Mouse (Mus musculus) neural tube, embryonic 13.5 days (tissue): ENCODE data around the gene Pla2g3. TPM values are rescaled to one million over a fixed set of nuclear protein-coding genes. Genes with fewer than 3 reads are reported as not detected.

Experiments used
- ATAC-seq: fragments of 200-750 bp; cut with Nextera tagmentation; 2 replicates; pipeline ENCODE4 v1.8.0; 2017; ENCODE audit warnings: low read depth, mild to moderate bottlenecking, moderate TSS enrichment, moderate library complexity
- H3K27ac ChIP-seq: fragments of 300-500 bp; sonication (generic); replicated peaks from 2 replicates; pipeline ENCODE4 v1.5.1; 2015; ENCODE audit warnings: moderate library complexity, mild to moderate bottlenecking, inconsistent platforms
- H3K27me3 ChIP-seq: fragments of 300-500 bp; sonication (generic); 2 replicates; pipeline ENCODE4 v1.6.1; 2015; ENCODE audit warnings: mild to moderate bottlenecking, inconsistent platforms
- H3K36me3 ChIP-seq: fragments of 300-500 bp; sonication (generic); 2 replicates; pipeline ENCODE4 v1.6.1; 2015; ENCODE audit warnings: mild to moderate bottlenecking, inconsistent platforms
- H3K4me1 ChIP-seq: fragments of 300-500 bp; sonication (generic); replicated peaks from 2 replicates; pipeline ENCODE4 v1.6.1; 2015; ENCODE audit warnings: inconsistent platforms
- H3K4me2 ChIP-seq: fragments of 300-500 bp; sonication (generic); 2 replicates; pipeline ENCODE4 v1.6.1; 2015; ENCODE audit warnings: inconsistent platforms, mild to moderate bottlenecking, moderate library complexity
- H3K4me3 ChIP-seq: fragments of 300-500 bp; sonication (generic); 2 replicates; pipeline ENCODE4 v1.5.1; 2015; ENCODE audit warnings: mild to moderate bottlenecking, inconsistent platforms
- H3K9ac ChIP-seq: fragments of 300-500 bp; sonication (generic); 2 replicates; pipeline ENCODE4 v1.6.1; 2015; ENCODE audit warnings: moderate library complexity, mild to moderate bottlenecking, inconsistent platforms
- H3K9me3 ChIP-seq: fragments of 300-500 bp; sonication (generic); 2 replicates; pipeline ENCODE4 v1.6.1; 2016; ENCODE audit warnings: inconsistent platforms
- WGBS: fragments of 180-500 bp; shearing (Covaris S2); methylation state at CpG from one replicate; pipeline ENCODE4 v1.1.7; 2015; 5-methylcytosine and 5-hydroxymethylcytosine counted together
- polyA plus RNA-seq: library from polyadenylated mRNA; unstranded; fragments of >200 nt; fragmentation: Nextera tagmentation; extraction: Ambion mirVana; gene quantifications from 2 replicates; pipeline ENCODE4 v1.2.1, GENCODE M21; 2015

The Pla2g3 gene
- polyA plus RNA-seq, 1 experiment from 2014 or later = 0.61 TPM

DNA sequence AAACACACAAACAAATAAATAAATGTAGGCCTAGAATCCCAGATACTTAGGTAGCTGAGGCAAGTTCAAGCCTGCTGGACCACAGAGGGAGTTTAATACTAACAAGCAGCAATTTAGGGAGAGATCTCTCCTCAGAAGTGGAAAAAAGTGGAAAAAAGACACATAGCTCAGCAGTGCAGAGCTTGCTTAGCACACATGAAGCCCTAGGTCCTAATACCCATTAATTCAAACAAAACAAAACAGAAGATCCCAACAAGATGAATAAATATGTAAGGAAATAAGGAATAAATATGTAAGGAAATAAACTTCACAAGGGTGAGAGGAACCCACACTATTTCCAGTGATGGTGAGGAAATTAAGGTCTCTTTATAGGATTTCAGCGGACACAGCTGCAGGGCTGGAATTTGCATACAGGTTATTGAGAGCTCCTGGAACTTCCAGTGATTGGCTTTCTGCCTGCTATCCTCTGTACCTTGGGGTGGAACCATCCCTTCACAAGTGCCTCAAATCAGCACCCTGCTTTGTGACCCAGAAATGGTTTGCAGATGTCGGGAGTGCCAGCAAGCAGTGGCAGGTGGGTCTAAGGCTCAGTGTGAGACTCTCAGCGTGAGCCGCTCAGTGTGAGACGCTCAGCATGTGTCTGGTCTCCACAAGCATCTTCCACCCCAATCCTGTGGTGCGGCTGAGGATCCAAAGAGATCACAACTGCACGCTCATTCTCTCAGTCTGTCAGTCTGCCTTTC lies 35.9 kb downstream of the Pla2g3 start:
- 89% methylated on average over 7 of the region's 7 CpGs for WGBS
- H3K36me3 ChIP-seq = 0 out of 2 replicates have a peak, but pooled peaks cover 17% of the 10 kb centered on the region

DNA sequence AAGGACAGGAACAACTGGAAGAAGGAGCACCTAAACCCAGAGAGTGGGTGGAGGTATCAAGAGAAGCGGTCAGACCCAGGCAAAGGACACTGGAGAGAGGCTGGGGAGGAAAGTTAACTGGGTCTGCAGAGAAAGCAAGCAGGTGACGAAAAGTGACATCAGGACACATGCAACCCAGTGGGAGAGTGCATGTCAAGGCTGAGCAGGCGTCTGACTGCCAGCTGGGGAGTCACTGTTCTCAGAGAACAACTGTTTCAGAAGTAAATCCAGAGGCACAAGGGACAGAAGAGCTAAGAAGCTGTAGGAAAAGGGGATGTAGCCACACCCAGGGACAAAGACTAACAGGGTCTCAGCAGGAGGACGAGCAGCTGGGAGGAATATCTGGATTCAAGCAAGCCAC lies 37.5 kb downstream of the Pla2g3 start:
- no peak overlapping the region for H3K27ac ChIP-seq
- H3K27me3 ChIP-seq = no peaks in the 10 kb centered on the region
- no peak overlapping the region for H3K9ac ChIP-seq
- 92% methylated on average over 4 of the region's 4 CpGs for WGBS
- no peaks in the 10 kb centered on the region for H3K4me1 ChIP-seq
- ATAC-seq = no peak
- no peak overlapping the region for H3K4me2 ChIP-seq
- H3K4me3 ChIP-seq = no peak overlapping the region
- no peaks in the 10 kb centered on the region for H3K9me3 ChIP-seq
- H3K36me3 ChIP-seq = peaks cover 20% of the 10 kb centered on the region; the same call in 1 of the 2 replicates

More for the DNA sequence above, 35.9 kb downstream of the Pla2g3 start:
- no peak overlapping the region for H3K4me2 ChIP-seq
- no peaks in the 10 kb centered on the region for H3K27me3 ChIP-seq
- H3K4me1 ChIP-seq = no peaks in the 10 kb centered on the region
- H3K9me3 ChIP-seq = no peaks in the 10 kb centered on the region
- H3K9ac ChIP-seq = no peak overlapping the region
- no peak overlapping the region for H3K27ac ChIP-seq
- ATAC-seq = no peak
- no peak overlapping the region for H3K4me3 ChIP-seq

DNA sequence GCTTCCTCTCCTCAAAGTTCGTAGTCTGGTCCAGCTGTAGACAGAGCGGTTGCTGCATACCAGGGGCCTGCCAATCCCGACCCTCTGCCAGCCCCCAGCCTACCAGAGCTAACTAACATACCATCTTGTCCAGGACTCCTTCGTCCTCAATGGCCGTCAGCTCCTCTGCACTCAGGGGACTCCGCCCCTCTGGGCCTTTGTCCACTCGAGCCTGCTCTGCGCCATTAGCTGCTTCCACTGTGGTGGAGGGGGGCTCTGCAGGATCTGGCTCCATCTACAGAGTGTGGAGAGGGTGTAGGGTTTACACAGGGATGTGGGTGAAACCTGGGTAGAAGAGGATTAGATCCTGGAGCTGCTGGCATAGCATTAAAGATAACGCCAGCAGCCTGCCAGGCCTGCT lies 38.1 kb downstream of the Pla2g3 start:
- no peak for ATAC-seq
- Histone ChIP-seq H3K4me2 (no peak overlapping the region), H3K36me3 (peaks cover 26% of the 10 kb centered on the region), H3K9ac (no peak overlapping the region), H3K27me3 (no peaks in the 10 kb centered on the region), H3K4me1 (no peaks in the 10 kb centered on the region), H3K9me3 (no peaks in the 10 kb centered on the region), H3K4me3 (no peak overlapping the region), H3K27ac (no peak overlapping the region)
- 83% methylated on average over 9 of the region's 9 CpGs for WGBS

DNA sequence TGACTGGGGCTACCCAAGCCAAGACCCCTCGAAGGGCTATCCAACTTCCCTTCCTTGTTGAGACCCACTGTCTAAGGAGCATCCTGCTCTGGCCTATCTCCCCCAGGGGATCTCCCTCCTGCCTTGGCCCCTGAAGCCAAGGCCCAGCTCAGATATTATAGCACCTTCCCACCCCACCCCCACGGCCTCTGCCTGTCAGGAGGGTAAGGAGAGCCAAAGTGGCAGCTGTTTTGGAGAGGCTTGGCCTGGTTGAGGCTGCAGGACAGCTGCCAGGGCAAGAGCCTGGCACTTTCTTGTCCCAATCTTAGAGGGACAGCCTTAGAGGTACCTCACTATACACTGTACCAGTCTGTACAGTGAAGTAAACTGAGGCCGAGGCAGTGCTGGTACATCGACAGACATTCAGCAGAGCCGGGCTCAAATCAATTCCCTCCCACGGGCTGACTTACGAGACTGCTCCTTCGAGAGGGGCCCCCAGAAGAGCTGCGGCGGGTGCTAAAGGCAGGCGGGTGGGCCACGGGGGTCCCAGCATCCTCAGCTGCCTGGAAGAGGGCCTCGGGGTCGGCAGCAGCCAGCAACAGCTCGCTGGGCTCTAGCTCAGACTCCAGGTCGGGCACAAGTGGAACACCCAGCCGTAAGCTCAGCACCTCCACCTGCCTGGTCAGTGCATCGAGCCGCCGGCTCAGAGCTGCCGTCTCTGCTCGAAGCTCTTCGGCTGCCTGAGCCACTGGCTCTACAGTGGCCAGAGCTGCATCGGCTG lies 39.1 kb downstream of the Pla2g3 start:
- H3K4me1 ChIP-seq = no peaks in the 10 kb centered on the region
- H3K36me3 ChIP-seq = peaks cover 28% of the 10 kb centered on the region
- ATAC-seq = no peak
- no peaks in the 10 kb centered on the region for H3K27me3 ChIP-seq
- H3K27ac ChIP-seq = no peak overlapping the region
- H3K4me3 ChIP-seq = no peak overlapping the region
- no peak overlapping the region for H3K4me2 ChIP-seq
- H3K9ac ChIP-seq = no peak overlapping the region
- 89% methylated on average over 24 of the region's 24 CpGs for WGBS
- no peaks in the 10 kb centered on the region for H3K9me3 ChIP-seq

DNA sequence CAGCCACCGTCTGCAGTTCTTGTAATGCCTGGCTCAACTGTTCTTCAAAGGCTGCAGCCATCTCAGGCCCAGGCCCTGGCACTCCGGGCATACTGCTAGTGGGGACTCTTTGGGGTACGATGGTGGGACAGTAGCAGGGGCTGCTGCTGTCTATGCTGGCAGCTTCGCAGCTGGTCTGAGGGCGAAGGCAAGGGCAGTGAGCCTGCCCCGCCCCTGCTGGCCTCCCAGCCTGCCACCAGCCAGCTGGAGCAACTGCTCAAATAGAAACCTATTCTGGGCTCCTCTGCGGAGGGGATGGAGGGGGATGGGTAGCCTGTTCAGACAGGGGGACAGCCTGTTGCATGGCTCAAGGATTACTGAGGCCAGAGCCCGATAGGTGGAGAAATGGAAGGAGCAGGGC lies 39.7 kb downstream of the Pla2g3 start:
- no peak for ATAC-seq
- peaks cover 27% of the 10 kb centered on the region for H3K36me3 ChIP-seq
- no peaks in the 10 kb centered on the region for H3K27me3 ChIP-seq
- H3K4me1 ChIP-seq = no peaks in the 10 kb centered on the region
- H3K9ac ChIP-seq = no peak overlapping the region
- H3K27ac ChIP-seq = no peak overlapping the region
- 79% methylated on average over 8 of the region's 8 CpGs for WGBS
- H3K4me3 ChIP-seq = no peak overlapping the region
- no peak overlapping the region for H3K4me2 ChIP-seq
- no peaks in the 10 kb centered on the region for H3K9me3 ChIP-seq

DNA sequence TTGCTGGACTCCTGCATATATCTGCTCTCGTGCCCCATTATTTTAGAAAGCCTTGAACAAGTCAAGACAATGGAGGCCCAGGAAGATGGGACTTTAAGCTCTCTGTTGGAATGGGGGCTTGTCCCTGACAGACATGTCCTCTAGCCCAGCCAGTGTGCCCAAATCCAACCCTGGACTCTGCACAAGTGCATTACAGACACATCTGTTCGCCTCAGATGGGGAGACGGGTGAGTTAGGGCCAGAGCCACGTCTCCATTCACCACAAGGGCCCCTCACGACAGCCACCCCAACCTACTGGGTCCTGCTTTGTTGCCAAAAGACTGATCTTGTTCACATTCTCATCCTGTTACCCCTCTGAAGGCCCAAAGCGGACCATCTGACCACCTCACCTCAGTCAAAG lies 40.1 kb downstream of the Pla2g3 start:
- no peaks in the 10 kb centered on the region for H3K9me3 ChIP-seq
- no peak for ATAC-seq

DNA sequence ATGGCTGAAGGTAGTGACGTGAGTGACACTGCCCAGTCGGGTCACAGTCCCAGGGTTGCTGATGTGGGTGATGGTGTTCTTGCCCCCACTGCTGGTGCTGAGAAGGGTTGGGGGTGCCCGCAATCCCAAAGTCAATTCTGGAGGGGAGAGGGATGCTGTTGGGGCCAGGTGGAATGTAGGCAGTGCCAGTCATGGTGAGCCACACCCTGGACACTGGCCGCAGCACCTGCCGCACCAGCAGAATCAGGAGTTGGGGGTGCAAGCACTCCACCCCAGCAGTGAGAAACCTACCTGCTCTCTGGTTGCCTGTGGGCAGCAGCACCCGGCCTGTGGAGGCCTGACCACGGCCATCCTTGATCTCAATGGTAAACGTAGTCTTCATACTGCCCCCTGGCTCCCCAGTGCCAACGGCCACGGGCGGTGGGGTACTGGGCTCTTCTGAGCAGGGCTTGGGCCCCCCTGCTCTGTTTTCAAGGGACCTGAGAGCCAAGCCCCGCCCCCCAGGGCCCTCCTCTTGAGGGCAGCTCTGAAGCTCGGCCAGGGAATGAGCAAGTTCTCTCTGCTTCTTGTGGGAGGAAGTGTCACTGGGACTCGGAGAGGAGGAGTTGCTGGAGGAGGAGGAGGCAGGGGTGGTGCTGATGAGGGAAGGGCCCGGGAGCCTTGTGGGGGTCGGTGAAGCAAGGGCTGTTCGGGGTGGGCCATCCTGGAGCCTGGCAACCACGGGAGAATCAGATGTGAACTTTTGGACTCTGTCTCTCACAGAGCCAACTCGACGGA lies 41.6 kb downstream of the Pla2g3 start:
- Histone ChIP-seq H3K9me3 (no peaks in the 10 kb centered on the region), H3K4me1 (peaks cover 1% of the 10 kb centered on the region; the same call in 1 of the 2 replicates), H3K27ac (no peak overlapping the region), H3K9ac (no peak overlapping the region), H3K36me3 (peaks cover 20% of the 10 kb centered on the region), H3K4me2 (no peak overlapping the region), H3K4me3 (no peak overlapping the region), H3K27me3 (no peaks in the 10 kb centered on the region)
- 85% methylated on average over 20 of the region's 20 CpGs for WGBS
- ATAC-seq = no peak

More for the DNA sequence above, 40.1 kb downstream of the Pla2g3 start:
- Histone ChIP-seq H3K4me1 (no peaks in the 10 kb centered on the region), H3K4me2 (no peak overlapping the region), H3K9ac (no peak overlapping the region), H3K36me3 (peaks cover 24% of the 10 kb centered on the region), H3K27ac (no peak overlapping the region), H3K4me3 (no peak overlapping the region), H3K27me3 (no peaks in the 10 kb centered on the region)
- WGBS = 95% methylated on average over 6 of the region's 6 CpGs

DNA sequence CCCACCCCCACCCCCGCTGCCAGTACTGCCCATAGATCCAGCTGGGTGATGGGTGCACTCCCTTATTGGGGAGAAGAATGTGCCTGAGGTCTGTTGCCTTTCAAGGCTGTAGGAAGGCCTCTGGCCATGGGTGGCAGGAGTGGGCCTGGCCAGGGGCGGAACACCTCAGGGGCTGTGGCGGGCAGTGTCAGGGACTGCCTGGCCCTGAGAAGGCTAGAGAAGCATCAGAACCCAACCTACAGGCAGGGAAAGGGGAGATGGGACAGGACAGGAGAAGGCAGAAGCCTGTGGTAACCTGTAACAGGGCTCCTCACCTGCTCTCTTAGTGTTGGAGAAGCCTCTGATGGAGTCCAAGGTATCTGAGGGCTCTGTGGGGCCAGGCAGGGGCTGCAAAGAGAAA lies 42.6 kb downstream of the Pla2g3 start:
- H3K4me2 ChIP-seq = no peak overlapping the region
- 94% methylated on average over 3 of the region's 3 CpGs for WGBS
- H3K27ac ChIP-seq = no peak overlapping the region
- no peaks in the 10 kb centered on the region for H3K27me3 ChIP-seq
- H3K4me3 ChIP-seq = no peak overlapping the region
- peaks cover 15% of the 10 kb centered on the region for H3K36me3 ChIP-seq
- no peaks in the 10 kb centered on the region for H3K9me3 ChIP-seq
- no peak overlapping the region for H3K9ac ChIP-seq
- ATAC-seq = no peak
- H3K4me1 ChIP-seq = peaks cover 9% of the 10 kb centered on the region

DNA sequence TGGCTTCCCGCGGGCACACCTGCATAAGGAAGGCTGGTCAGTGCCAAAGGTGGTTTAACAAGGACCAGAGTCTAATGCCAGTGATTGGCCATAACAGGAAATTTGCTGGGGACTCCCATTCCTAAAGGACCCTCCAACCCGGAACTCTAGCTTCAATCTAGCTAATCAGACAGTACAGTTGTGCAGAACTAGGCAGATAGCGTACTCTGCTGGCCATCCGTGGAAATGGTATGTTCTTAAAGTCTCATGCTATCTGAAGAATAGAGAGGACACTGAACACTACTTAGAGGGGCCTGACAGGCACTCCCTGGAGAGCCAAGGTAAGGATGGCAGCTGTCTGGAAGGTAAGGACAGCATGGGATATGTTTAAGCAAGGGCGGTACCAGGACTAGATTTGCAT lies 43.5 kb downstream of the Pla2g3 start:
- H3K9ac ChIP-seq = no peak overlapping the region
- peaks cover 15% of the 10 kb centered on the region for H3K36me3 ChIP-seq
- no peaks in the 10 kb centered on the region for H3K27me3 ChIP-seq
- ATAC-seq = no peak
- no peak overlapping the region for H3K27ac ChIP-seq
- H3K9me3 ChIP-seq = no peaks in the 10 kb centered on the region
- no peak overlapping the region for H3K4me2 ChIP-seq
- peaks cover 18% of the 10 kb centered on the region for H3K4me1 ChIP-seq
- H3K4me3 ChIP-seq = no peak overlapping the region
- WGBS = 82% methylated on average over 6 of the region's 6 CpGs

DNA sequence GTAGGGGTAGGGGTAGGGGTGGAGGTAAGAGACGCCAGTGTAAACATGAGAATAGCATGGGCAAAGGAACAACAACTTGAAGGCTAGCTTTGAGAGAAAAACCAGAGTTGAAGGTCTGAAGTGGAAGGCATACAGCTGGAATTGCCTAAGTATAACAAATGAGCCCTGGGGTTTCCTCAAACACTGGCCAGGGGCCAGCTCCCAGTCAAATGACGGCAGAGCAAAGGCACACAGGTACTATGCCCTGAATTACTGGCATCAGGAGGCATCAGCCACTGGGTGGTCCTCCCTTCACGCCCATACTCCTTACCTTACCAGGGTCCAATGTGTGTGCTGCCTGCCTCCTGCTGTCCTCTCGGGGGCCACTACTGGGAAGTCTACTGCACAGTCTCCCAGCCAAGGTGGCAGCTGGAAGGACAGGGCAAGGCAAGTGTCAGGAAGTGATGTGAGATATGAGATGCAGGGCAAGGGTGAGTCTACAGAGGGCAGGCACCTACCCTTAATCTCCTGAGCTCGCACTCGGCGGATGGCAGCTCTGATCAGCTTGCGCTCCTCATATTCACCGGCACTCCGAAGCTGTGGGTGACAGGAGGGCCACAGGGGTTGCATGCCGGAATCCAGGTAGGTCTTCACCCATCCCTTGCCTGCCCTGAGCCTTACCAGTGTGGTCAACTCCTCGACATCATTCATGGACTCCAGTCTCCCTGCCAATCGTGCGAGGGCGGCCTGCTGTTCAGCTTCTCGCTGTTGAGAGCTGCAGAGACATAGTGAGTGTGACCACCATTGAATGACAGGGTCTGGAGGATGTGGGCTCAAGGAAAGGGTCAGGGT lies 44.2 kb downstream of the Pla2g3 start:
- H3K27ac ChIP-seq = no peak overlapping the region
- H3K4me3 ChIP-seq = no peak overlapping the region
- H3K4me1 ChIP-seq = peaks cover 25% of the 10 kb centered on the region
- WGBS = 92% methylated on average over 16 of the region's 16 CpGs
- H3K9ac ChIP-seq = peak overlapping the region; percentile 23; the same call in 1 of the 2 replicates
- no peaks in the 10 kb centered on the region for H3K27me3 ChIP-seq
- no peak overlapping the region for H3K4me2 ChIP-seq
- H3K36me3 ChIP-seq = peaks cover 15% of the 10 kb centered on the region
- no peaks in the 10 kb centered on the region for H3K9me3 ChIP-seq
- no peak for ATAC-seq

DNA sequence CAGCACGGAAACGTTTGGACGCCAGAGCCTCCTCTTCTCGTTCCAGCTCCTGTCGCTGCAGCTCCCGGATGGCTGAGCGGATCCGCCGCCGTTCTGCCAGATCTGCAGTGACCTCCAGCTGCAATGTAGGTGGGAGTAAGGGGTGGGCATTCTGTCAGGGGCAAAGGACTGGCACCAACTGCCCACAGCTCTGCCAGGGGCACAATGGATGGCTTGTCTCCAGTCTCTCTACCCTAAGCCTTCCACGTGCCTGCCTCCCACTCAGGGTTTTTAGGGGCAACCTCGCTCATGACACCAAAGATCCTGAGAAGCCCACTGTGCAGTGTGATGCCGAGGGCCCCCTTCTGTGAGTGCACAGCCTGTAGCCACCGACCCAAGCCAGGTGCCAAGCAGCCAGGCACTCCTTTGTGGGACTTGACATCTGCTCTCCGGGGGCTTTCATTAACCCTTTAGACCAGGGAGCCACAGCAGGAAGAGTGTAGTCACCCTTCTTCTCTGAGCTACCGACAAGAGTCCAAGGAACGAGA lies 45.4 kb downstream of the Pla2g3 start:
- Histone ChIP-seq H3K4me3 (no peak overlapping the region), H3K27me3 (no peaks in the 10 kb centered on the region), H3K4me2 (no peak overlapping the region), H3K27ac (no peak overlapping the region), H3K36me3 (peaks cover 15% of the 10 kb centered on the region), H3K4me1 (peaks cover 30% of the 10 kb centered on the region), H3K9me3 (no peaks in the 10 kb centered on the region), H3K9ac (no peak overlapping the region)
- 89% methylated on average over 17 of the region's 17 CpGs for WGBS
- no peak for ATAC-seq
